Mouse (Mus musculus) erythroblast, embryonic 14.5 days (primary cell): Measurements from ENCODE around the gene Eri3.

Source experiments
- GATA1 ChIP-seq: IDR thresholded peaks from 2 replicates; pipeline ENCODE4 v1.6.1; 2012; ENCODE audit warnings: low read length, inconsistent platforms, mixed read lengths
- TAL1 ChIP-seq: IDR thresholded peaks from 3 replicates; pipeline ENCODE4 v1.6.1; 2012; ENCODE audit warnings: low read length, inconsistent platforms, mixed read lengths

- TF ChIP-seq GATA1 (no peak), TAL1 (no peak)
These were observed 22.2 kb upstream of the Eri3 start for GRCm38 (mm10) chr4:117527952-117528351.
